Mouse (Mus musculus): ENCODE data around the gene Olfr62. TPM values are rescaled to one million over a fixed set of nuclear protein-coding genes. Genes with fewer than 3 reads are reported as not detected.

The Olfr62 gene
- not detected in 2 replicates for polyA plus RNA-seq (2012)

GRCm38 (mm10) chr4:118658652-118659051, at the start of gene Olfr62:
Olfr62 (plus strand) TSS chr4:118658952.
- no peaks in the 10 kb centered on the region for H3K36me3 ChIP-seq (ENCODE audit: control insufficient read depth)
- no peaks in the 10 kb centered on the region for H3K4me1 ChIP-seq (ENCODE audit: control insufficient read depth)
- H3K27me3 ChIP-seq (ENCODE audit: control insufficient read depth) = no peaks in the 10 kb centered on the region
- H3K9me3 ChIP-seq (ENCODE audit: control insufficient read depth, low read length) = no peaks in the 10 kb centered on the region
- TF ChIP-seq GATA1 (IDR thresholded peaks at IDR 0.05; ENCODE audit: low read length) (no peak), TAL1 (IDR thresholded peaks at IDR 0.05; ENCODE audit: low read length) (no peak)
- H3K4me3 ChIP-seq (replicated peaks) = no peak within 1 kb of the TSS

GRCm38 (mm10) chr4:118609836-118610235, 48.9 kb upstream of the Olfr62 start:
- Histone ChIP-seq H3K36me3 (ENCODE audit: control insufficient read depth) (no peaks in the 10 kb centered on the region), H3K4me1 (ENCODE audit: control insufficient read depth) (no peaks in the 10 kb centered on the region), H3K9me3 (ENCODE audit: control insufficient read depth, low read length) (no peaks in the 10 kb centered on the region), H3K4me3 (replicated peaks) (no peak overlapping the region), H3K27me3 (ENCODE audit: control insufficient read depth) (peaks cover 5% of the 10 kb centered on the region)
- TF ChIP-seq GATA1 (IDR thresholded peaks at IDR 0.05; ENCODE audit: low read length) (no peak), TAL1 (IDR thresholded peaks at IDR 0.05; ENCODE audit: low read length) (no peak)

- H3K36me3 ChIP-seq (ENCODE audit: control insufficient read depth) = no peaks in the 10 kb centered on the region
- H3K4me1 ChIP-seq (ENCODE audit: control insufficient read depth) = no peaks in the 10 kb centered on the region
- H3K9me3 ChIP-seq (ENCODE audit: control insufficient read depth, low read length) = peaks cover 5% of the 10 kb centered on the region
- H3K4me3 ChIP-seq (replicated peaks) = no peak overlapping the region
- no peak for TF ChIP-seq GATA1 (IDR thresholded peaks at IDR 0.05; ENCODE audit: low read length)
- TF ChIP-seq TAL1 (IDR thresholded peaks at IDR 0.05; ENCODE audit: low read length) = no peak
- H3K27me3 ChIP-seq (ENCODE audit: control insufficient read depth) = peaks cover 3% of the 10 kb centered on the region
Observed at GRCm38 (mm10) chr4:118612619-118613018, 46.1 kb upstream of the Olfr62 start.

GRCm38 (mm10) chr4:118615412-118615811, 43.3 kb upstream of the Olfr62 start:
- H3K4me1 ChIP-seq (ENCODE audit: control insufficient read depth) = peaks cover 6% of the 10 kb centered on the region
- H3K36me3 ChIP-seq (ENCODE audit: control insufficient read depth) = no peaks in the 10 kb centered on the region
- H3K9me3 ChIP-seq (ENCODE audit: control insufficient read depth, low read length) = peaks cover 5% of the 10 kb centered on the region
- TF ChIP-seq TAL1 (IDR thresholded peaks at IDR 0.05; ENCODE audit: low read length) (no peak), GATA1 (IDR thresholded peaks at IDR 0.05; ENCODE audit: low read length) (no peak)
- H3K4me3 ChIP-seq (replicated peaks) = no peak overlapping the region
- peaks cover 3% of the 10 kb centered on the region for H3K27me3 ChIP-seq (ENCODE audit: control insufficient read depth)

- Histone ChIP-seq H3K36me3 (ENCODE audit: control insufficient read depth) (peaks cover 28% of the 10 kb centered on the region), H3K4me3 (replicated peaks) (peak within 1 kb of the TSS; percentile 94), H3K9me3 (ENCODE audit: control insufficient read depth, low read length) (peaks cover 5% of the 10 kb centered on the region), H3K4me1 (ENCODE audit: control insufficient read depth) (peaks cover 24% of the 10 kb centered on the region), H3K27me3 (ENCODE audit: control insufficient read depth) (no peaks in the 10 kb centered on the region)
- TF ChIP-seq TAL1 (IDR thresholded peaks at IDR 0.05; ENCODE audit: low read length) = no peak
- TF ChIP-seq GATA1 (IDR thresholded peaks at IDR 0.05; ENCODE audit: low read length) = no peak
Observed at GRCm38 (mm10) chr4:118620279-118620966, 38.3 kb upstream of the Olfr62 start, which contains the start of the genes Cfap57 and Ebna1bp2. Cfap57 (minus strand) TSS chr4:118620777. Ebna1bp2 (plus strand) TSS chr4:118620799.

GRCm38 (mm10) chr4:118620967-118621320, 37.8 kb upstream of the Olfr62 start:
- TF ChIP-seq GATA1 (IDR thresholded peaks at IDR 0.05; ENCODE audit: low read length) = no peak
- TF ChIP-seq TAL1 (IDR thresholded peaks at IDR 0.05; ENCODE audit: low read length) = no peak
- Histone ChIP-seq H3K4me3 (replicated peaks) (peak overlapping the region; percentile 94), H3K36me3 (ENCODE audit: control insufficient read depth) (peaks cover 32% of the 10 kb centered on the region), H3K27me3 (ENCODE audit: control insufficient read depth) (no peaks in the 10 kb centered on the region), H3K9me3 (ENCODE audit: control insufficient read depth, low read length) (peaks cover 5% of the 10 kb centered on the region), H3K4me1 (ENCODE audit: control insufficient read depth) (peaks cover 24% of the 10 kb centered on the region)

- peaks cover 24% of the 10 kb centered on the region for H3K4me1 ChIP-seq (ENCODE audit: control insufficient read depth)
- H3K9me3 ChIP-seq (ENCODE audit: control insufficient read depth, low read length) = peaks cover 3% of the 10 kb centered on the region
- no peaks in the 10 kb centered on the region for H3K27me3 ChIP-seq (ENCODE audit: control insufficient read depth)
- peak overlapping the region; percentile 94 for H3K4me3 ChIP-seq (replicated peaks)
- H3K36me3 ChIP-seq (ENCODE audit: control insufficient read depth) = peaks cover 40% of the 10 kb centered on the region
- TF ChIP-seq TAL1 (IDR thresholded peaks at IDR 0.05; ENCODE audit: low read length) = no peak
- TF ChIP-seq GATA1 (IDR thresholded peaks at IDR 0.05; ENCODE audit: low read length) = no peak
Observed at GRCm38 (mm10) chr4:118621781-118622180, 37.0 kb upstream of the Olfr62 start.

GRCm38 (mm10) chr4:118630261-118630660, 28.5 kb upstream of the Olfr62 start:
- no peaks in the 10 kb centered on the region for H3K9me3 ChIP-seq (ENCODE audit: control insufficient read depth, low read length)
- peaks cover 46% of the 10 kb centered on the region for H3K36me3 ChIP-seq (ENCODE audit: control insufficient read depth)
- H3K4me1 ChIP-seq (ENCODE audit: control insufficient read depth) = no peaks in the 10 kb centered on the region
- H3K27me3 ChIP-seq (ENCODE audit: control insufficient read depth) = no peaks in the 10 kb centered on the region
- TF ChIP-seq TAL1 (IDR thresholded peaks at IDR 0.05; ENCODE audit: low read length) (no peak), GATA1 (IDR thresholded peaks at IDR 0.05; ENCODE audit: low read length) (no peak)
- H3K4me3 ChIP-seq (replicated peaks) = no peak overlapping the region

- H3K36me3 ChIP-seq (ENCODE audit: control insufficient read depth) = no peaks in the 10 kb centered on the region
- no peaks in the 10 kb centered on the region for H3K9me3 ChIP-seq (ENCODE audit: control insufficient read depth, low read length)
- H3K4me1 ChIP-seq (ENCODE audit: control insufficient read depth) = no peaks in the 10 kb centered on the region
- H3K27me3 ChIP-seq (ENCODE audit: control insufficient read depth) = peaks cover 3% of the 10 kb centered on the region; the same call in 1 of the 2 replicates
- TF ChIP-seq GATA1 (IDR thresholded peaks at IDR 0.05; ENCODE audit: low read length) (no peak), TAL1 (IDR thresholded peaks at IDR 0.05; ENCODE audit: low read length) (no peak)
- H3K4me3 ChIP-seq (replicated peaks) = no peak overlapping the region
Observed at GRCm38 (mm10) chr4:118642346-118643190, 16.2 kb upstream of the Olfr62 start.
